8 mouse cellular contexts compared by ENCODE assay signal in the genomic region with DNA sequence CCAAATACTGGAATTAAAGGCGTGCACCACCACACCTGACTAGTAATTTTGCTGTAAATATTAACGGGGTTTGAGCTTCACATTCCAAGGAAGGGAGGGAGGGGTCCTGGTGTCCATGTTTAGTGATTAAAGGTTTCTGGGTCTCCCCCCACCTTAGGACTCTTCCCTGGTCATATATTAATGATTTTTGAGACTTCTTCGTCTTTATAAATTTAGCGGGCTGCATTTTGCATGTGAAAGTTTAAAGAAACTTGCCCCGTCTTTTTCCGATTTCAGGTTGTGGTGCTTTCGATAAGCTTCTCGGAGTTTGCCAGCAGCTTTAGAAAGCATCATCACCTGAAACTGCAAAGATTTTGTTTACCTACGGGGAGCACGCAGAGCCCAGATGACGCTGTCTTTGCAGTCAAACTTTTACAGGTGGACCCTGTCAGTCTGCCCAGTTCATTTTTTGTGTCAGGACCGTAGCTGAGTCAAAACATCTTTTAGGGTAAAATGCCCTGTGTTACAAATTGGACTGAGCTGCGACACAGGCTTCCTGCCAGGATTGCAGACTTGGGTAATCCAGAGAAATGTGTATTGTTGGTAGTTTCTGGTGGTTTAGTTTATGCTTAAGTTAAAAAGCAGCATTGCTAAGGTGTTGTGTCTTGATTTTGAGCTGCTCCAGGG. TPM values are rescaled to one million over a fixed set of nuclear protein-coding genes. Genes with fewer than 3 reads are reported as not detected.
DNase-seq lines count a peak whose midpoint lies in the region; ATAC-seq and TF ChIP-seq lines count a peak whose summit lies in the region.

No protein-coding gene starts in this region.

- peak overlapping the region; percentile 66 for H3K4me2 ChIP-seq in hindbrain, embryonic 16.5 days (ENCODE audit: low read length)

- no peak for DNase-seq in lung, adult 2 months
- DNase-seq in lung, postnatal 25 days (ENCODE audit: low spot score) = no peak
- peak; percentile 72 for DNase-seq in cerebellum, adult 9-10 months
- peak; percentile 51 for DNase-seq in lung, postnatal 14 days
- no peak for DNase-seq in right cerebral cortex, postnatal 14 days
- no peak for DNase-seq in spleen, postnatal 14 days (ENCODE audit: low spot score in 2 of 2)
- DNase-seq in right cerebral cortex, postnatal 25 days = no peak

- peak overlapping the region; percentile 46; the same call in 1 of the 2 replicates for H3K9ac ChIP-seq in hindbrain, embryonic 16.5 days (ENCODE audit: low read depth, low read length)

- 47% methylated on average over 13 of the region's 13 CpGs for whole genome bisulfite sequencing in lung, adult 2 months
- WGBS in hindbrain, embryonic 16.5 days = 63% methylated on average over 13 of the region's 13 CpGs

- peaks cover 2% of the 10 kb centered on the region; the same call in 1 of the 2 replicates for H3K36me3 ChIP-seq in hindbrain, embryonic 16.5 days (ENCODE audit: control insufficient read depth, insufficient read depth, low read length)

- peaks cover 25% of the 10 kb centered on the region for H3K4me1 ChIP-seq in lung, adult 2 months (ENCODE audit: control insufficient read depth, insufficient read depth, low read length)
- peaks cover 43% of the 10 kb centered on the region for H3K4me1 ChIP-seq in hindbrain, embryonic 16.5 days (ENCODE audit: control insufficient read depth, insufficient read depth, low read depth, low read length)

- no peak overlapping the region for H3K27ac ChIP-seq in hindbrain, embryonic 16.5 days (ENCODE audit: low read depth, low read length)

- H3K4me3 ChIP-seq in lung, adult 2 months (replicated peaks; ENCODE audit: extremely low read depth, low read depth, low read length) = peak overlapping the region; percentile 43
- H3K4me3 ChIP-seq in hindbrain, embryonic 16.5 days (ENCODE audit: low read length) = peak overlapping the region; percentile 51

- no peaks in the 10 kb centered on the region for H3K27me3 ChIP-seq in hindbrain, embryonic 16.5 days (replicated peaks; ENCODE audit: control insufficient read depth, insufficient read depth, low read length)

- TF ChIP-seq POLR2A in lung, adult 2 months (IDR thresholded peaks at IDR 0.05; ENCODE audit: borderline replicate concordance, extremely low read depth, low read depth, low read length) = no peak

- ATAC-seq in hindbrain, embryonic 16.5 days = no peak

- no peaks in the 10 kb centered on the region for H3K9me3 ChIP-seq in hindbrain, embryonic 16.5 days (ENCODE audit: control insufficient read depth, low read length)

- no peak for TF ChIP-seq CTCF in lung, adult 2 months (IDR thresholded peaks at IDR 0.05; ENCODE audit: insufficient read depth, low read length)

RNA-seq across cellular contexts. Expression of gene Btg1, which starts 5.3 kb away (rescaled TPM):
- polyA plus RNA-seq in lung, adult 2 months (2012; rRNA removed) = 25.0 and 42.9 TPM in 2 replicates
- polyA plus RNA-seq in hindbrain, embryonic 16.5 days (2015; fragmentation: Nextera tagmentation; extraction: Ambion mirVana) = 34.8 and 41.1 TPM in 2 replicates

Comparison
In these comparisons a context has a peak if more than half of its experiments do, and no peak if none do; other contexts are left out.
1. DNase-seq: peak in cerebellum, adult 9-10 months (single experiment) and lung, postnatal 14 days (single experiment); none in lung, adult 2 months (single experiment), lung, postnatal 25 days (single experiment), right cerebral cortex, postnatal 14 days (single experiment), spleen, postnatal 14 days (0 of 2) and right cerebral cortex, postnatal 25 days (single experiment).